Mouse (Mus musculus) layer of hippocampus, postnatal 36 days (tissue): ENCODE measurements at regions not wholly inside any gene's neighbourhood (a gene's known extent, or its start where the extent isn't known, plus 50 kb on each side); places are given as distances from the start of the nearest gene placed in this dataset.
A peak's percentile ranks its signal among the peaks of the same experiment; 100 is the strongest.
"Not testable (repeated sequence)": the region's sequence is repeated elsewhere in the genome, so short reads cannot be mapped to it uniquely, and the experiment has no call there.

Experiments
- DNase-seq, 2 experiments: peaks; one replicate each; pipeline ENCODE4 v3.0.0; 2022

- DNase-seq: no peak
Observed at GRCm38 (mm10) chr2:75781781-75782211, 50.2 kb upstream of the Agps start.

DNA sequence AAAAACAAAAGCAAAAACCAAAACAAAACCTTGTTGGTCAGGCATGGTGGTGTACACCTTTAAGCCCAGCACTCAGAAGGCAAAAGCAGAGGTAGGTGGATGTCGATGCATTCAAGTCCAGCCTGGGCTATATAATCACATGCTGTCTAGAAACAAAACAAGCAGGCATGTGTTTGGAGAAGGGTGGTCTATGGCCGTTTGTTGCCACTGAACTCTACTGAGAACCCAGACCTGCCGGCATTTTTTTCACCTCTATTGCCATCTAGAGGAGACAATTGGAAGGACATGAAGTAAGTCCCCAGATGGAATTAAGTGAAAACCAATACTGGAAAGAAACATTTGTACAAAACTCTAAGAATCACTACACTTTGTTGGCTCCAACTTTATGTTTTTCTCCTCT is 50.9 kb upstream of the Agps start:
- peak in 1 of 2 experiments; percentile 10 for DNase-seq

GRCm38 (mm10) chr2:75778628-75779027 is 53.3 kb upstream of the Agps start:
- not testable (repeated sequence) for DNase-seq

DNA sequence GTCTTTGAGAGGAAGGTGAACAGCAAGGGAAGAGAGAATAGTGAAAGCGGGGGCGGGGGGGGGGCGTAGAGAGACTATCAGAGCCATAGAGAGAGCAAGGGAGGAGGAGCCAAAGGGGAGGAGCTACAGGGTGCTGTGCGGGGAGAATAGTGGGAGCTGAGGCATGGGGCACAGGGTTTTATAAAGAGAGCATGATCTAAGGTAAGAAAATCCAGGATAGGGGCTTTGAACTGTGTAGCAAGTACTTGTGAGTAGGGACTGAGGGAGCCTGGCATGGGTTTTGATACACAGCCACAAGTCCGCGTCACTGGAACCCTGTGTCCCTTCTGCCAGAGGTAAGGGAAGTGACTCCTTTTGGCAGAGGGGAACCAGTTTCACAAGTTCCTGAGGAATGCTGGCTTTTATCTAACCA is 54.9 kb upstream of the Agps start:
- DNase-seq: no peak

- no peak for DNase-seq
Observed at GRCm38 (mm10) chr2:75776533-75776932, 55.4 kb upstream of the Agps start.

- no peak for DNase-seq
Observed at GRCm38 (mm10) chr2:75775217-75775616, 56.8 kb upstream of the Agps start.

- DNase-seq: no peak
Observed at GRCm38 (mm10) chr2:75773431-75773830, 58.5 kb upstream of the Agps start.

GRCm38 (mm10) chr2:75772251-75772956 is 59.6 kb upstream of the Agps start:
- DNase-seq: no peak

GRCm38 (mm10) chr2:75770633-75771032 is 61.3 kb upstream of the Agps start:
- DNase-seq: no peak

- DNase-seq: no peak
Observed at GRCm38 (mm10) chr2:75768559-75769304, 63.2 kb upstream of the Agps start.

DNA sequence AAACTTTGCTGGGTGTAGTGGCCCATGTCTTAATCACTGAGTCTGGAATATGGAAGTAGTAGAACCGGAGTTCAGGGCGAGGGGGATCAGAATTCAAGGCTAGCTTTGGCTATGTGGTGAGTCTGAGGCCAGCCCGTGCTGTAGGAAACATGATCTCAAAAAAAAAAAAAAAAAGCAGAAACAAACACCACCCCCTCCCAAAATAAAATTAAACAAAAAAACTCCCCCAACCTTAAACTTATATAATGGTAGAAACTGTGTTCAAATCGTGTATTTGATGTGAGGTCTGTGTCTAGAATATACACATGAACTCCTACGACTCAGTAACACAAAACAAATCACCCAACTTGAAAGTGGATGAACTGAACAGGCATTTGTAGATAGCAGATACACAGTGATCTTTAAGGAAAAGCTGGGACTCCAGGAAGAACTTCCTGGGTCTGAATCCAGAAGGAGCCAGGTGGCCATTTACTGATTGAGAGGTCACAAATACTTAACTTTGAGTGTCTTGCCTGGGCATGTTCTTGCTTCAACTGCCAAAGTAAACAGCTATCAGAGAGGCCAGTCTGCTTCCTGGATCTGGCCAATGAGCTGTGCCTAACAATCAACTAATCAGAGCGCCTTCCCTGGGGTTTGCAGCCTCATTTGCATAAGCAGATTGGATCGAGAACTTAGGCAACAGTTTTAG is 63.6 kb upstream of the Nfe2l2 start:
- no peak for DNase-seq

DNA sequence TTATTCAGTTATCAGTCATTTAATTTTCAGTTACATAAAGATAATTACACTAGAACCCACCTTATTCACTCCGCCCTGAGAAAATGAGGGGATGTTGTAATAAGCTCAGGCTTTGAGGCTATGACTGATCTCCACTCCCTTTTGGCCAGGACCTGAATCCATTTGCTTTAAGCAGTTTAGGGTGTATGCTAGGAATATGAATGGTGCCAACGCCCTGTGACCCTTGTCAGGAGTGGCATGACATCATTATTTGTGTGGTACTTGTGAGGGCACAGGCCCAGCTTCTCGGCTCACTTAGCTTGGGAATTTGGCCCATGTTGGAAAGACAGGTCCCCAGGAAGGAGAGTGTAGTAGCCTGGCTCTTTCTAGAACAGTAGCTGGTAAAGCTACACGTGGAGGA is 61.0 kb upstream of the Nfe2l2 start:
- no peak for DNase-seq

- DNase-seq: no peak
Observed at GRCm38 (mm10) chr2:75763252-75763651, 58.8 kb upstream of the Nfe2l2 start.

- DNase-seq: peak in 1 of 2 experiments; percentile 3
Observed at GRCm38 (mm10) chr2:75762030-75762429, 57.6 kb upstream of the Nfe2l2 start.

DNA sequence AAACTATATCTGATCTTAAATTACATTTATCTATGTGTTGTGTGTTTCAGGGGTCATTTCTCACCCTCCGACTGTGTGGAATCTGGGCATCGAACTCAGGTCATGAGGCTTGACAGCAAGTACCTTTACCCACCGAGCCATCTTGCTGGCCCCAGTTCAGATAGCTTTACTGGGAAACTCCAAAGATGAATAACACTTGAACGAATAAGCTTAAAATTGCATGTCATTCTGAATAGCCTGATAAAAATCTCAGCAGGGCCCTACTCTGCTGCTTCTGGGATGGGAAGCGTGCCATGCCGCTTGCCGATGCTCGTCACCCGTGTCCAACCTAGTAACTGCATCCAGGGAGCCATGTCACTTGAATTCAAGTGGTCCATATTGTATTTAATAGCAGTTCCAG is 57.2 kb upstream of the Nfe2l2 start:
- DNase-seq: no peak

GRCm38 (mm10) chr2:75759196-75759885 is 54.9 kb upstream of the Nfe2l2 start:
- DNase-seq: no peak

DNA sequence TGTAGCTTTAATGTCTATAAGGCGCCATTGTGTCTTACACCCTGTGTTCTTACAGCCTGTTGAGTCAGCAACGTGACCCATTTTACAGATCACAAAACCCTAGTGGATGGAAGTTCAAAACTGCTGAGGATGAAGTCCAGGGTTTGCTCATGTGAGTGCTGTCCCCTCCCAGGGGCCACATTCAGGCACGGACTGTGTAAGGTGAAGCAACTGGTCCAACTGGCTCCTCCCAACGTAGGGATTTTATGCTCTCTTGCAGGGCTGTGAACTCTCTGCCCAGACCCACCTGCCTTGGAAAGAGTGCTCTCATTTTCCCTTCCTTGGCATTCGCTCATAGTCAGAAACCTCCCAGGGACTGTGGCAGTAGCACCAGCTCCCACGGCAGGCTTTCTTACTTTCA is 53.8 kb upstream of the Nfe2l2 start:
- DNase-seq: no peak

GRCm38 (mm10) chr2:75756704-75757638 is 52.5 kb upstream of the Nfe2l2 start:
- peak in 1 of 2 experiments; percentile 3 for DNase-seq

- no peak for DNase-seq
Observed at GRCm38 (mm10) chr2:75754606-75755005, 50.2 kb upstream of the Nfe2l2 start.
